Comparison of ENCODE assay signal across 31 mouse cellular contexts in the genomic region with DNA sequence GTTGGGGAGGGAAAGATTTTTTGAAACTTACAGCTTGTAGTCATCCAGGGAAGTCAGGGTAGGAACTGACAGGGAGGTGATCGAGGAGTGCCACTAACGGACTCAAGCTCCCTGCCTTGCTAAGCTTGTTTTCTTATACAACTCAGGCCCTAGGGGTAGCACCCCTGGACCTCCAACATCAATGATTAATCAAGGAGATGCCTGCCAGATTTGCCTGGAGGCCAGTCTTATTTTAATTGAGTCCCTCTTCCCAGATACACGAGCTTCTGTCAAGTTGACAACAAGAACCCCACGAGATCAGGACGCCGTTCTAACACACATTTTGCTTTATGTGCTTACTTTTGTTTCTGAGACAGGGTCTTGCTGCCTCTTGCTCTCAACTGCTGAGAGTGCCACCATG.
DNase-seq lines count a peak whose midpoint lies in the region; ATAC-seq and TF ChIP-seq lines count a peak whose summit lies in the region.
"Had no signal": no experiment of that assay in that cellular context is flagged by ENCODE, and none has a peak within 500 bp of the region (broad histone marks: within the 10 kb centered on the region; RNA-seq: fewer than 3 reads in every experiment).

No protein-coding gene starts in this region.

- H3K27me3 ChIP-seq in kidney, adult 2 months (replicated peaks; ENCODE audit: control insufficient read depth, insufficient read depth, low read length): no peaks in the 10 kb centered on the region
- no peaks in the 10 kb centered on the region for H3K27me3 ChIP-seq in kidney, embryonic 16.5 days (ENCODE audit: insufficient read depth, low read length)
- H3K27me3 ChIP-seq: embryonic facial prominence, embryonic 12.5 days; hindbrain, embryonic 15.5 days; limb, embryonic 15.5 days; neural tube, embryonic 12.5 days; Patski had no signal

- DNase-seq in heart, adult 11 months: peak; percentile 79
- DNase-seq in heart, postnatal 4 days: no peak
- DNase-seq in kidney, adult 2 months: peak; percentile 53
- peak; percentile 62 for DNase-seq in kidney, adult 9 months
- peak; percentile 35 to 60 for DNase-seq in kidney, postnatal 36 days
- DNase-seq in T-cell, adult 2 months (ENCODE audit: low spot score): no peak
- DNase-seq: adrenal gland, postnatal 14 days; cerebellum, adult 11-12 months; cerebellum, adult 9-11 months; embryo, embryonic 11 days; gastrocnemius, postnatal 10 days; lung, postnatal 36 days; right cerebral cortex, adult 18-20 months; spleen, adult 18-20 months; thymus, adult 18-20 months; thymus, postnatal 36 days had no signal

- no peak overlapping the region for H3K4me2 ChIP-seq in kidney, embryonic 16.5 days (replicated peaks; ENCODE audit: low read depth, low read length)
- H3K4me2 ChIP-seq: embryonic facial prominence, embryonic 12.5 days; heart, embryonic 11.5 days; hindbrain, embryonic 15.5 days; limb, embryonic 15.5 days; midbrain, embryonic 11.5 days; neural tube, embryonic 12.5 days had no signal

- 32% methylated on average over 6 of the region's 6 CpGs for WGBS in kidney, adult 2 months
- WGBS in kidney, embryonic 16.5 days: 52% methylated on average over 6 of the region's 6 CpGs

- H3K4me3 ChIP-seq in kidney, adult 2 months (ENCODE audit: insufficient read depth, low read depth, low read length): no peak overlapping the region
- no peak overlapping the region for H3K4me3 ChIP-seq in kidney, embryonic 16.5 days (ENCODE audit: low read length)
- H3K4me3 ChIP-seq: embryonic facial prominence, embryonic 12.5 days; hindbrain, embryonic 10.5 days; hindbrain, embryonic 15.5 days; limb, embryonic 10.5 days; limb, embryonic 15.5 days; neural tube, embryonic 12.5 days had no signal

- no peaks in the 10 kb centered on the region for H3K36me3 ChIP-seq in kidney, adult 2 months (ENCODE audit: control insufficient read depth, insufficient read depth, low read length)
- no peaks in the 10 kb centered on the region for H3K36me3 ChIP-seq in kidney, embryonic 16.5 days (ENCODE audit: insufficient read depth, low read length)
- H3K36me3 ChIP-seq: embryonic facial prominence, embryonic 12.5 days; hindbrain, embryonic 10.5 days; hindbrain, embryonic 15.5 days; limb, embryonic 10.5 days; limb, embryonic 15.5 days; neural tube, embryonic 12.5 days had no signal

- ATAC-seq in kidney, embryonic 16.5 days (ENCODE audit: low FRiP score, low TSS enrichment): no peak
- ATAC-seq: forebrain, embryonic 16.5 days; inflammation-experienced regulatory T-cells, adult 6 months; midbrain, embryonic 16.5 days; Patski had no signal

- peaks cover 23% of the 10 kb centered on the region for H3K4me1 ChIP-seq in kidney, adult 2 months (ENCODE audit: control insufficient read depth, insufficient read depth, low read length)
- H3K4me1 ChIP-seq in kidney, embryonic 16.5 days (ENCODE audit: insufficient read depth, low read length): peaks cover 21% of the 10 kb centered on the region

- H3K9me3 ChIP-seq in kidney, embryonic 16.5 days (ENCODE audit: low read length): no peaks in the 10 kb centered on the region
- H3K9me3 ChIP-seq: embryonic facial prominence, embryonic 12.5 days; hindbrain, embryonic 10.5 days; hindbrain, embryonic 15.5 days; limb, embryonic 10.5 days; limb, embryonic 15.5 days; neural tube, embryonic 12.5 days had no signal

- no peak for TF ChIP-seq POLR2A in kidney, adult 2 months (IDR thresholded peaks at IDR 0.05; ENCODE audit: low read depth, low read length)

- no peak for TF ChIP-seq CTCF in kidney, adult 2 months (conservative IDR thresholded peaks at IDR 0.05; ENCODE audit: insufficient read depth, insufficient read length, low read depth, low read length)

- H3K27ac ChIP-seq in kidney, adult 2 months (ENCODE audit: insufficient read depth, low read depth, low read length): no peak overlapping the region
- no peak overlapping the region for H3K27ac ChIP-seq in kidney, embryonic 16.5 days (ENCODE audit: low read length)
- H3K27ac ChIP-seq: embryonic facial prominence, embryonic 12.5 days; hindbrain, embryonic 10.5 days; hindbrain, embryonic 15.5 days; kidney, postnatal 0 days; limb, embryonic 10.5 days; limb, embryonic 15.5 days; neural tube, embryonic 12.5 days; stomach, postnatal 0 days had no signal

- no peak overlapping the region for H3K9ac ChIP-seq in kidney, embryonic 16.5 days (replicated peaks; ENCODE audit: low read length)
- H3K9ac ChIP-seq: embryonic facial prominence, embryonic 12.5 days; hindbrain, embryonic 15.5 days; limb, embryonic 15.5 days; neural tube, embryonic 12.5 days had no signal

Comparison
In these comparisons a context has a peak if more than half of its experiments do, and no peak if none do; other contexts are left out.
1. DNase-seq: peak in heart, adult 11 months (single experiment), kidney, adult 2 months (single experiment), kidney, adult 9 months (single experiment) and kidney, postnatal 36 days (2 of 2); none in heart, postnatal 4 days (single experiment) and T-cell, adult 2 months (single experiment).